Mouse (Mus musculus) forebrain, embryonic 16.5 days (tissue): ENCODE data around the gene Dmwd. TPM values are rescaled to one million over a fixed set of nuclear protein-coding genes. Genes with fewer than 3 reads are reported as not detected.

Experiments
- ATAC-seq: fragments of 200-750 bp; cut with Nextera tagmentation; 2 replicates; pipeline ENCODE4 v1.8.0; 2017; ENCODE audit warnings: mild to moderate bottlenecking, moderate library complexity
- H3K27ac ChIP-seq: fragments of 300-500 bp; sonication (generic); 2 replicates; pipeline ENCODE4 v1.5.1; 2014; ENCODE audit warnings: low read length, control low read depth
- H3K27me3 ChIP-seq: fragments of 300-500 bp; sonication (generic); replicated peaks from 2 replicates; pipeline ENCODE4 v1.6.1; 2014; ENCODE audit warnings: low read length; ENCODE audit not compliant: control insufficient read depth, insufficient read depth
- H3K36me3 ChIP-seq: fragments of 300-500 bp; sonication (generic); 2 replicates; pipeline ENCODE4 v1.6.1; 2014; ENCODE audit not compliant: control insufficient read depth, insufficient read depth
- H3K4me1 ChIP-seq: fragments of 300-500 bp; sonication (generic); replicated peaks from 2 replicates; pipeline ENCODE4 v1.6.1; 2014; ENCODE audit warnings: low read length; ENCODE audit not compliant: control insufficient read depth, insufficient read depth
- H3K4me2 ChIP-seq: fragments of 300-500 bp; sonication (generic); 2 replicates; pipeline ENCODE4 v1.6.1; 2014; ENCODE audit warnings: mild to moderate bottlenecking, low read length, control low read depth
- H3K4me3 ChIP-seq: fragments of 300-500 bp; sonication (generic); replicated peaks from 2 replicates; pipeline ENCODE4 v1.5.1; 2014; ENCODE audit warnings: mild to moderate bottlenecking, low read length, control low read depth
- H3K9ac ChIP-seq: fragments of 300-500 bp; sonication (generic); replicated peaks from 2 replicates; pipeline ENCODE4 v1.6.1; 2014; ENCODE audit warnings: low read depth, low read length, control low read depth
- H3K9me3 ChIP-seq: fragments of 300-500 bp; sonication (generic); 2 replicates; pipeline ENCODE4 v1.6.1; 2016; ENCODE audit warnings: low read length; ENCODE audit not compliant: control insufficient read depth
- WGBS: fragments of 180-500 bp; shearing (Covaris S2); extraction: QIAGEN DNeasy Blood & Tissue Kit; methylation state at CpG from one replicate; pipeline ENCODE4 v1.1.7; 2014; 5-methylcytosine and 5-hydroxymethylcytosine counted together
- polyA plus RNA-seq: library from polyadenylated mRNA; unstranded; fragments of >200 nt; fragmentation: Nextera tagmentation; extraction: Ambion mirVana; gene quantifications from 2 replicates; pipeline ENCODE4 v1.2.1, GENCODE M21; 2015

Gene Dmwd
- 28.1 and 29.7 TPM in 2 replicates for polyA plus RNA-seq

- Histone ChIP-seq H3K9me3 (no peaks in the 10 kb centered on the region), H3K27me3 (no peaks in the 10 kb centered on the region), H3K9ac (peak within 1 kb of the TSS; percentile 84), H3K4me3 (peak within 1 kb of the TSS; percentile 64), H3K4me1 (peaks cover 24% of the 10 kb centered on the region), H3K27ac (peak within 1 kb of the TSS; percentile 58), H3K36me3 (peaks cover 15% of the 10 kb centered on the region), H3K4me2 (peak within 1 kb of the TSS; percentile 97)
- ATAC-seq, result peak; percentile 99
- WGBS, result under 1% methylated on average over 79 of the region's 91 CpGs
Measured at GRCm38 (mm10) chr7:19075723-19076585, at the start of gene Dmwd. Gene Dmwd, plus strand, starts transcription at chr7:19076227.

DNA sequence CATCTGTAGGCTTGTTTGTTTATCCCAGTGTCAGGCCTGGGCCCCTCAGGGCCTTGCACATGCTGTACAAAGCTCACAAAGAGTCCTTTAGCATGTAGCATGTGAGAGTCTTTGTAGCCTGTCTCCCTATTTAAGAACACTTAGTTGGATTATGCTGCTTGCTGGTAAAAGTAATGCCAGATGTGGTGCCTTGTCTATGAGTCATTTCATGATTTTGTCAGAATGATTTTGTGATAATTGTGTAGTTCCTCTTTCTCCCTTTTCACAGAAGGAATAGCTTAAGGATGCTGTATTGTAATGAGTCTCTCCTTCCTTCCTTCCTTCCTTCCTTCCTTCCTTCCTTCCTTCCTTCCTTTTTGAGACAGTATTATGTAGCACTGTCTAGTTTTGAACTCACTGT, 48.0 kb upstream of the Dmwd start:
- no peak for ATAC-seq
- Histone ChIP-seq H3K9ac (no peak overlapping the region), H3K36me3 (peaks cover 19% of the 10 kb centered on the region), H3K4me1 (peaks cover 13% of the 10 kb centered on the region), H3K4me3 (no peak overlapping the region), H3K27ac (no peak overlapping the region), H3K9me3 (no peaks in the 10 kb centered on the region), H3K27me3 (peaks cover 7% of the 10 kb centered on the region), H3K4me2 (no peak overlapping the region)

- Histone ChIP-seq H3K4me3 (no peak overlapping the region), H3K9ac (no peak overlapping the region), H3K4me2 (no peak overlapping the region), H3K4me1 (peaks cover 11% of the 10 kb centered on the region), H3K9me3 (no peaks in the 10 kb centered on the region), H3K36me3 (peaks cover 24% of the 10 kb centered on the region), H3K27me3 (no peaks in the 10 kb centered on the region), H3K27ac (no peak overlapping the region)
- no peak; the same call in 1 of the 2 replicates for ATAC-seq
- 54% methylated on average over 6 of the region's 6 CpGs for WGBS
Measured at GRCm38 (mm10) chr7:19029084-19029653, 46.9 kb upstream of the Dmwd start.

- WGBS, result 71% methylated on average over 4 of the region's 4 CpGs
- H3K4me1 ChIP-seq, result peaks cover 2% of the 10 kb centered on the region
- peaks cover 32% of the 10 kb centered on the region for H3K36me3 ChIP-seq
- no peak overlapping the region for H3K9ac ChIP-seq
- H3K27me3 ChIP-seq, result no peaks in the 10 kb centered on the region
- no peak for ATAC-seq
- no peak overlapping the region for H3K4me3 ChIP-seq
- no peak overlapping the region for H3K4me2 ChIP-seq
- no peak overlapping the region for H3K27ac ChIP-seq
- no peaks in the 10 kb centered on the region for H3K9me3 ChIP-seq
Measured at GRCm38 (mm10) chr7:19031641-19032040, 44.4 kb upstream of the Dmwd start.

GRCm38 (mm10) chr7:19044616-19045015, 31.4 kb upstream of the Dmwd start:
- Histone ChIP-seq H3K4me2 (no peak overlapping the region), H3K9me3 (no peaks in the 10 kb centered on the region), H3K27ac (no peak overlapping the region), H3K4me3 (no peak overlapping the region), H3K4me1 (no peaks in the 10 kb centered on the region), H3K36me3 (peaks cover 65% of the 10 kb centered on the region), H3K27me3 (no peaks in the 10 kb centered on the region), H3K9ac (no peak overlapping the region)
- no peak for ATAC-seq
- WGBS, result 96% methylated on average over 6 of the region's 6 CpGs

GRCm38 (mm10) chr7:19046286-19047069, 29.5 kb upstream of the Dmwd start:
- Histone ChIP-seq H3K27ac (no peak overlapping the region), H3K36me3 (peaks cover 67% of the 10 kb centered on the region), H3K4me2 (no peak overlapping the region), H3K4me1 (no peaks in the 10 kb centered on the region), H3K9me3 (no peaks in the 10 kb centered on the region), H3K27me3 (no peaks in the 10 kb centered on the region), H3K4me3 (no peak overlapping the region), H3K9ac (no peak overlapping the region)
- WGBS, result 96% methylated on average over 11 of the region's 11 CpGs
- ATAC-seq, result no peak

- H3K9ac ChIP-seq, result no peak overlapping the region
- 89% methylated on average over 14 of the region's 14 CpGs for WGBS
- H3K4me3 ChIP-seq, result no peak overlapping the region
- peaks cover 51% of the 10 kb centered on the region for H3K36me3 ChIP-seq
- no peak overlapping the region for H3K4me2 ChIP-seq
- H3K27ac ChIP-seq, result no peak overlapping the region
- ATAC-seq, result no peak
- no peaks in the 10 kb centered on the region for H3K4me1 ChIP-seq
- H3K9me3 ChIP-seq, result no peaks in the 10 kb centered on the region
- no peaks in the 10 kb centered on the region for H3K27me3 ChIP-seq
Measured at GRCm38 (mm10) chr7:19048006-19048527, 28.0 kb upstream of the Dmwd start.

DNA sequence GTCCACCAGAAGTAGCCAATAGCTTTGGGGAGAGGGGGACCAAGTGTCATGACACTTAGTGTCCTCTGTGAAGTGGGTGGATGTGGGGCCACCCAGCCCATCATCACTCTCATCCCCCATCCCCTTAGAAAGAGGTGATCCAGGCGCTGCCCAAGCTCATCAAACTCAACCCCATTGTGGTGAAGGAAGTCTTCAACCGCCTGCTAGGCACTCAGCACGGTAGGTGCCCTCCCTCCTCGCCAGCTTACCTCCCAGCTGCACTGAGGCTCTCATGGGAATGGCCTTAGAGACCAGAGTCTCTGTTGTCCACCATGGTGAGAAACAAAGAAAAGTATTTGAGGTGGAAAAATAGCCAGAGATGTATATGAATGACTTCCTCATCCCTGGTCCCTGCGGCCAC, 26.8 kb upstream of the Dmwd start:
- Histone ChIP-seq H3K27ac (no peak overlapping the region), H3K9me3 (no peaks in the 10 kb centered on the region), H3K4me3 (no peak overlapping the region), H3K27me3 (no peaks in the 10 kb centered on the region), H3K4me1 (peaks cover 4% of the 10 kb centered on the region), H3K9ac (no peak overlapping the region), H3K4me2 (no peak overlapping the region), H3K36me3 (peaks cover 46% of the 10 kb centered on the region)
- 94% methylated on average over 5 of the region's 5 CpGs for WGBS
- ATAC-seq, result no peak

- peaks cover 37% of the 10 kb centered on the region for H3K36me3 ChIP-seq
- no peak overlapping the region for H3K4me3 ChIP-seq
- H3K9ac ChIP-seq, result no peak overlapping the region
- ATAC-seq, result no peak
- H3K4me2 ChIP-seq, result no peak overlapping the region
- H3K9me3 ChIP-seq, result no peaks in the 10 kb centered on the region
- H3K27ac ChIP-seq, result no peak overlapping the region
- H3K4me1 ChIP-seq, result peaks cover 10% of the 10 kb centered on the region
- no peaks in the 10 kb centered on the region for H3K27me3 ChIP-seq
- WGBS, result 85% methylated on average over 8 of the region's 8 CpGs
Measured at GRCm38 (mm10) chr7:19050172-19050571, 25.9 kb upstream of the Dmwd start.
